Mouse (Mus musculus) hindbrain, embryonic 10.5 days (tissue): ENCODE results near the gene Gnat1. TPM values are rescaled to one million over a fixed set of nuclear protein-coding genes. Genes with fewer than 3 reads are reported as not detected.
A peak's percentile ranks its signal among the peaks of the same experiment; 100 is the strongest.

Experiments used
- DNase-seq: peaks from one replicate; pipeline ENCODE4 v3.0.0-alpha.2; 2017; ENCODE audit warnings: low spot score
- H3K27ac ChIP-seq: fragments of 300-500 bp; sonication (generic); 2 replicates; pipeline ENCODE4 v1.5.1; 2016; ENCODE audit warnings: mild to moderate bottlenecking, moderate library complexity
- H3K27me3 ChIP-seq: fragments of 300-500 bp; sonication (generic); 2 replicates; pipeline ENCODE4 v1.6.1; 2016; ENCODE audit warnings: mild to moderate bottlenecking; ENCODE audit not compliant: poor library complexity, insufficient read depth, severe bottlenecking
- H3K36me3 ChIP-seq: fragments of 300-500 bp; sonication (generic); 2 replicates; pipeline ENCODE4 v1.6.1; 2016; ENCODE audit warnings: mild to moderate bottlenecking, moderate library complexity
- H3K4me1 ChIP-seq: fragments of 300-500 bp; sonication (generic); replicated peaks from 2 replicates; pipeline ENCODE4 v1.6.1; 2016; ENCODE audit warnings: mild to moderate bottlenecking
- H3K4me3 ChIP-seq: fragments of 300-500 bp; sonication (generic); 2 replicates; pipeline ENCODE4 v1.5.1; 2016; ENCODE audit warnings: mild to moderate bottlenecking, moderate library complexity
- H3K9me3 ChIP-seq: fragments of 300-500 bp; sonication (generic); 2 replicates; pipeline ENCODE4 v1.6.1; 2016; ENCODE audit warnings: mild to moderate bottlenecking, moderate library complexity
- WGBS: fragments of 180-500 bp; shearing (Covaris S2); methylation state at CpG from one replicate; pipeline ENCODE4 v1.1.7; 2016; 5-methylcytosine and 5-hydroxymethylcytosine counted together
- polyA plus RNA-seq: library from polyadenylated mRNA; unstranded; fragments of >200 nt; fragmentation: Nextera tagmentation; extraction: Ambion mirVana; gene quantifications from 2 replicates; pipeline ENCODE4 v1.2.1, GENCODE M21; 2016

Gnat1 gene
- polyA plus RNA-seq, 1 experiment from 2014 or later = 3.1 TPM

- peaks cover 36% of the 10 kb centered on the region for H3K36me3 ChIP-seq
- H3K4me3 ChIP-seq = peak overlapping the region; percentile 87
- no peaks in the 10 kb centered on the region for H3K27me3 ChIP-seq
- H3K9me3 ChIP-seq = no peaks in the 10 kb centered on the region
- peak overlapping the region; percentile 99 for H3K27ac ChIP-seq
- DNase-seq = no peak
- peaks cover 96% of the 10 kb centered on the region for H3K4me1 ChIP-seq
- 45% methylated on average over 6 of the region's 6 CpGs for WGBS
These were observed 47.0 kb downstream of the Gnat1 start for GRCm38 (mm10) chr9:107632478-107632877.

GRCm38 (mm10) chr9:107631861-107632260, 47.7 kb downstream of the Gnat1 start:
- Histone ChIP-seq H3K4me3 (peak overlapping the region; percentile 87), H3K27me3 (no peaks in the 10 kb centered on the region), H3K27ac (peak overlapping the region; percentile 99), H3K9me3 (no peaks in the 10 kb centered on the region), H3K36me3 (peaks cover 36% of the 10 kb centered on the region), H3K4me1 (peaks cover 96% of the 10 kb centered on the region)
- no peak for DNase-seq
- WGBS = 62% methylated on average over 8 of the region's 8 CpGs

- Histone ChIP-seq H3K36me3 (peaks cover 39% of the 10 kb centered on the region), H3K27me3 (no peaks in the 10 kb centered on the region), H3K9me3 (no peaks in the 10 kb centered on the region), H3K4me1 (peaks cover 96% of the 10 kb centered on the region), H3K27ac (peak overlapping the region; percentile 99), H3K4me3 (peak overlapping the region; percentile 87)
- DNase-seq = no peak
- WGBS = 35% methylated on average over 9 of the region's 9 CpGs
These were observed 48.1 kb downstream of the Gnat1 start for GRCm38 (mm10) chr9:107631311-107631826.

- WGBS = 5% methylated on average over 4 of the region's 4 CpGs
- H3K27me3 ChIP-seq = no peaks in the 10 kb centered on the region
- H3K27ac ChIP-seq = peak overlapping the region; percentile 99
- DNase-seq = peak; percentile 89
- peak overlapping the region; percentile 87 for H3K4me3 ChIP-seq
- peaks cover 42% of the 10 kb centered on the region for H3K36me3 ChIP-seq
- H3K9me3 ChIP-seq = no peaks in the 10 kb centered on the region
- peaks cover 96% of the 10 kb centered on the region for H3K4me1 ChIP-seq
These were observed 48.9 kb downstream of the Gnat1 start for GRCm38 (mm10) chr9:107630576-107630975.

- peaks cover 98% of the 10 kb centered on the region for H3K4me1 ChIP-seq
- H3K9me3 ChIP-seq = no peaks in the 10 kb centered on the region
- peaks cover 48% of the 10 kb centered on the region for H3K36me3 ChIP-seq
- 11% methylated on average over 14 of the region's 14 CpGs for WGBS
- H3K27ac ChIP-seq = peak overlapping the region; percentile 99
- peak; percentile 70 for DNase-seq
- peak overlapping the region; percentile 87 for H3K4me3 ChIP-seq
- H3K27me3 ChIP-seq = no peaks in the 10 kb centered on the region
These were observed 49.5 kb downstream of the Gnat1 start for GRCm38 (mm10) chr9:107629901-107630425.

GRCm38 (mm10) chr9:107629411-107629730, 50.1 kb downstream of the Gnat1 start:
- 30% methylated on average over 4 of the region's 4 CpGs for WGBS
- H3K27ac ChIP-seq = peak overlapping the region; percentile 99
- peaks cover 100% of the 10 kb centered on the region for H3K4me1 ChIP-seq
- no peak for DNase-seq
- H3K36me3 ChIP-seq = peaks cover 54% of the 10 kb centered on the region
- H3K27me3 ChIP-seq = no peaks in the 10 kb centered on the region
- peak overlapping the region; percentile 87 for H3K4me3 ChIP-seq
- H3K9me3 ChIP-seq = no peaks in the 10 kb centered on the region

- no peaks in the 10 kb centered on the region for H3K27me3 ChIP-seq
- no peaks in the 10 kb centered on the region for H3K9me3 ChIP-seq
- peaks cover 100% of the 10 kb centered on the region for H3K4me1 ChIP-seq
- H3K27ac ChIP-seq = peak overlapping the region; percentile 99
- peaks cover 59% of the 10 kb centered on the region for H3K36me3 ChIP-seq
- peak overlapping the region; percentile 87 for H3K4me3 ChIP-seq
- peak; percentile 42 for DNase-seq
- 40% methylated on average over 15 of the region's 15 CpGs for WGBS
These were observed 50.6 kb downstream of the Gnat1 start for GRCm38 (mm10) chr9:107628721-107629410.

GRCm38 (mm10) chr9:107627387-107628255, 51.9 kb downstream of the Gnat1 start:
- Histone ChIP-seq H3K36me3 (peaks cover 66% of the 10 kb centered on the region), H3K27me3 (no peaks in the 10 kb centered on the region), H3K27ac (peak overlapping the region; percentile 99), H3K4me3 (peak overlapping the region; percentile 87), H3K9me3 (no peaks in the 10 kb centered on the region), H3K4me1 (peaks cover 91% of the 10 kb centered on the region)
- WGBS = 26% methylated on average over 20 of the region's 20 CpGs
- DNase-seq = no peak

- Histone ChIP-seq H3K27me3 (no peaks in the 10 kb centered on the region), H3K27ac (peak overlapping the region; percentile 99), H3K36me3 (peaks cover 66% of the 10 kb centered on the region), H3K4me3 (peak overlapping the region; percentile 87), H3K9me3 (no peaks in the 10 kb centered on the region), H3K4me1 (peaks cover 84% of the 10 kb centered on the region)
- DNase-seq = peak; percentile 96
- 0% methylated on average over 2 of the region's 2 CpGs for WGBS
These were observed 52.7 kb downstream of the Gnat1 start for GRCm38 (mm10) chr9:107626844-107627277.

- peak overlapping the region; percentile 99 for H3K27ac ChIP-seq
- no peaks in the 10 kb centered on the region for H3K27me3 ChIP-seq
- DNase-seq = no peak
- H3K4me1 ChIP-seq = peaks cover 78% of the 10 kb centered on the region
- WGBS = 35% methylated on average over 15 of the region's 15 CpGs
- peaks cover 66% of the 10 kb centered on the region for H3K36me3 ChIP-seq
- no peaks in the 10 kb centered on the region for H3K9me3 ChIP-seq
- peak overlapping the region; percentile 87 for H3K4me3 ChIP-seq
These were observed 53.2 kb downstream of the Gnat1 start for GRCm38 (mm10) chr9:107626158-107626843.

- peaks cover 70% of the 10 kb centered on the region for H3K4me1 ChIP-seq
These were observed 54.0 kb downstream of the Gnat1 start for GRCm38 (mm10) chr9:107625351-107626128.

More at GRCm38 (mm10) chr9:107625351-107626128, 54.0 kb downstream of the Gnat1 start:
- WGBS = 88% methylated on average over 12 of the region's 12 CpGs
- DNase-seq = no peak
- Histone ChIP-seq H3K9me3 (no peaks in the 10 kb centered on the region), H3K4me3 (0 out of 2 replicates have a peak overlapping the region, but pooled peaks have one; percentile 11), H3K27ac (peak overlapping the region; percentile 99), H3K36me3 (peaks cover 74% of the 10 kb centered on the region), H3K27me3 (no peaks in the 10 kb centered on the region)
